ENCODE assay signal across 23 mouse cellular contexts in the genomic region with DNA sequence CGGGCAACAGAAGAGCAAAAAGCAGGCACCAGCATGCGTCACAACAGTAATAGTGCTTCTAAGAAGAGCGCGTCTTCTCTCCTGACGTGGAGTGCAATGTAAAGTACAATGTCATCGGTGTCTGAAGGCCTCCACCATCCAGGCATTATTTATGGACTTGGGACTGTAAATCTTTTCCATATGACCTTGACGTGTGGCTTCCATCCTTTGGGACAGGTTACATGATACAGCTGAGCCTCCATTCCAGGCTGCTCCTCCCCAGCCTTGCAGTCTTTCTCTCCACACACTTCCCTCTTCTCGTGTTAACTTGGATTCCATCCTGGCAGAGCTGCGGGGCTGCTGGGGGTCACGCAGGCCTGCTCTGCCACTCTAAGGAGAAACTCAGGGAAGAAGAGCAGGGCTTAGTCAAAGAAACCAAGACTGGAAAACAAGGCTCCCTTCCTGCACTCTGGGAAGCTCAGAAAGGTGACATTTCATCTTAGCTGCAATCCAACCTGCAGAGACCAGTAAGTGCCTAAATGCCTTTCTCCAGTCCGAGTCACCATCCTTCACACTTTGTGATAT.
"Had no signal": no experiment of that assay in that cellular context is flagged by ENCODE, and none has a peak within 500 bp of the region (broad histone marks: within the 10 kb centered on the region; RNA-seq: fewer than 3 reads in every experiment).

No protein-coding gene starts in this region.

- H3K27me3 ChIP-seq: limb, embryonic 12.5 days; liver, embryonic 12.5 days; liver, embryonic 15.5 days; lung, embryonic 15.5 days; midbrain, embryonic 15.5 days; neural tube, embryonic 13.5 days had no signal

- H3K4me1 ChIP-seq: liver, embryonic 12.5 days; liver, embryonic 15.5 days; midbrain, embryonic 15.5 days had no signal

- ATAC-seq: liver, embryonic 12.5 days; midbrain, embryonic 15.5 days had no signal

- DNase-seq: kidney, adult 11 months; kidney, adult 9 months; kidney, postnatal 25 days; layer of hippocampus, postnatal 36 days; liver; lung, adult 18-20 months; lung, postnatal 10 days; lung, postnatal 36 days; right cerebral cortex, adult 18-20 months; right cerebral cortex, postnatal 14 days; right cerebral cortex, postnatal 4 days; thymus, adult 2 months; thymus, postnatal 25 days had no signal

- H3K27ac ChIP-seq: left cerebral cortex, adult 2 months; limb, embryonic 12.5 days; liver, embryonic 12.5 days; liver, embryonic 15.5 days; lung, embryonic 15.5 days; midbrain, embryonic 10.5 days; midbrain, embryonic 15.5 days; neural tube, embryonic 13.5 days; stomach, postnatal 0 days had no signal

- H3K4me2 ChIP-seq: limb, embryonic 12.5 days; liver, embryonic 12.5 days; liver, embryonic 15.5 days; lung, embryonic 15.5 days; midbrain, embryonic 15.5 days; neural tube, embryonic 13.5 days had no signal

- H3K36me3 ChIP-seq: limb, embryonic 12.5 days; liver, embryonic 12.5 days; liver, embryonic 15.5 days; lung, embryonic 15.5 days; midbrain, embryonic 10.5 days; midbrain, embryonic 15.5 days; neural tube, embryonic 13.5 days had no signal

- H3K9ac ChIP-seq: limb, embryonic 12.5 days; liver, embryonic 12.5 days; liver, embryonic 15.5 days; lung, embryonic 15.5 days; midbrain, embryonic 15.5 days; neural tube, embryonic 13.5 days had no signal

- H3K9me3 ChIP-seq: limb, embryonic 12.5 days; liver, embryonic 12.5 days; liver, embryonic 15.5 days; lung, embryonic 15.5 days; megakaryocyte, embryonic 14.5 days; midbrain, embryonic 10.5 days; midbrain, embryonic 15.5 days; neural tube, embryonic 13.5 days had no signal

- H3K4me3 ChIP-seq: left cerebral cortex, adult 2 months; limb, embryonic 12.5 days; liver, embryonic 12.5 days; liver, embryonic 15.5 days; lung, embryonic 15.5 days; megakaryocyte, embryonic 14.5 days; midbrain, embryonic 10.5 days; midbrain, embryonic 15.5 days; neural tube, embryonic 13.5 days had no signal
